Mouse (Mus musculus) thymus, adult 2 months (tissue): ENCODE data around the gene Fam71b. TPM values are rescaled to one million over a fixed set of nuclear protein-coding genes. Genes with fewer than 3 reads are reported as not detected.
A peak's percentile ranks its signal among the peaks of the same experiment; 100 is the strongest.
"Not testable (repeated sequence)": the region's sequence is repeated elsewhere in the genome, so short reads cannot be mapped to it uniquely, and the experiment has no call there.

Source experiments
- DNase-seq: peaks from one replicate; pipeline ENCODE4 v3.0.0; 2021
- H3K27ac ChIP-seq: fragments of 200-500 bp; 2 replicates; pipeline ENCODE4 v1.5.1; 2012; ENCODE audit warnings: low read length, control low read depth; ENCODE audit not compliant: control insufficient read depth, insufficient read depth
- H3K27me3 ChIP-seq: fragments of 200-500 bp; 2 replicates; pipeline ENCODE4 v1.6.1; 2012; ENCODE audit warnings: mild to moderate bottlenecking, low read length, moderate library complexity, mixed read lengths; ENCODE audit not compliant: control insufficient read depth, insufficient read depth
- H3K36me3 ChIP-seq: fragments of 200-500 bp; 2 replicates; pipeline ENCODE4 v1.6.1; 2012; ENCODE audit warnings: mild to moderate bottlenecking, low read length, moderate library complexity; ENCODE audit not compliant: control insufficient read depth, insufficient read depth
- H3K4me1 ChIP-seq: fragments of 200-500 bp; replicated peaks from 2 replicates; pipeline ENCODE4 v1.6.1; 2012; ENCODE audit warnings: low read length; ENCODE audit not compliant: control insufficient read depth, insufficient read depth
- H3K4me3 ChIP-seq: fragments of 200-500 bp; 2 replicates; pipeline ENCODE4 v1.5.1; 2012; ENCODE audit warnings: mild to moderate bottlenecking, low read length, control low read depth, moderate library complexity; ENCODE audit not compliant: control insufficient read depth, insufficient read depth
- CTCF ChIP-seq: fragments of 200-500 bp; IDR thresholded peaks from 2 replicates; pipeline ENCODE4 v1.5.1; 2012; ENCODE audit warnings: mild to moderate bottlenecking, control low read depth, low read length, moderate library complexity, borderline replicate concordance; ENCODE audit not compliant: control insufficient read depth, poor library complexity, insufficient read depth; ENCODE audit errors: extremely low read depth
- POLR2A ChIP-seq: fragments of 200-500 bp; IDR thresholded peaks from 2 replicates; pipeline ENCODE4 v1.6.1; 2012; ENCODE audit warnings: mild to moderate bottlenecking, low read length, control low read depth, moderate library complexity; ENCODE audit not compliant: control insufficient read depth, poor library complexity, insufficient read depth; ENCODE audit errors: extremely low read depth
- WGBS: fragments of 180-500 bp; shearing (Covaris S2); methylation state at CpG from one replicate; pipeline ENCODE4 v1.1.7; 2018; 5-methylcytosine and 5-hydroxymethylcytosine counted together
- polyA plus RNA-seq: library from polyadenylated mRNA; depleted of rRNA; stranded (reverse); fragments of >200 nt; gene quantifications from 2 replicates; pipeline ENCODE4 v1.2.3, GENCODE M21; 2012

Gene Fam71b
- polyA plus RNA-seq, 1 experiment, result 2.6 TPM

DNA sequence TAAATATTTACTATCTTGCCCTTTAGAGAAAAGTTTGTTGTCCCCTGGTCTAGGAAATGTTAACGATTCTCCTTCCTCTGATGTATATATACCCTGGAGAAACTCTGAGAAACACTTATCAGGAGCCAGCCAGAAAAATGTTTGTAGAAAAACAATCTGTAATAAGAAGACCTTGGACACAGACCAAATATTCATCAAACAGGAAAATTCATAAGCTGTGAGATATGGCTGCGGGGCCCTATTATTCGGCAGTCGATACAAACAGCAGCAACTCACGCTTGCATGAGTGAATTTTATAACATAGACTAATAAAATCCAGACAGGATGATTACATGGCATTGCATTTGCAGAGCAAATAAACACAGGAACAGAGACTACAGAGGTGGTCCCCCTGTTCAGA is 22.5 kb downstream of the Fam71b start:
- H3K4me1 ChIP-seq, result peaks cover 3% of the 10 kb centered on the region; the same call in 1 of the 2 replicates
- H3K4me3 ChIP-seq, result no peak overlapping the region
- WGBS, result 93% methylated on average over 5 of the region's 5 CpGs
- no peak overlapping the region for H3K27ac ChIP-seq
- DNase-seq, result no peak
- TF ChIP-seq POLR2A (no peak), CTCF (no peak)
- H3K27me3 ChIP-seq, result no peaks in the 10 kb centered on the region
- no peaks in the 10 kb centered on the region for H3K36me3 ChIP-seq

DNA sequence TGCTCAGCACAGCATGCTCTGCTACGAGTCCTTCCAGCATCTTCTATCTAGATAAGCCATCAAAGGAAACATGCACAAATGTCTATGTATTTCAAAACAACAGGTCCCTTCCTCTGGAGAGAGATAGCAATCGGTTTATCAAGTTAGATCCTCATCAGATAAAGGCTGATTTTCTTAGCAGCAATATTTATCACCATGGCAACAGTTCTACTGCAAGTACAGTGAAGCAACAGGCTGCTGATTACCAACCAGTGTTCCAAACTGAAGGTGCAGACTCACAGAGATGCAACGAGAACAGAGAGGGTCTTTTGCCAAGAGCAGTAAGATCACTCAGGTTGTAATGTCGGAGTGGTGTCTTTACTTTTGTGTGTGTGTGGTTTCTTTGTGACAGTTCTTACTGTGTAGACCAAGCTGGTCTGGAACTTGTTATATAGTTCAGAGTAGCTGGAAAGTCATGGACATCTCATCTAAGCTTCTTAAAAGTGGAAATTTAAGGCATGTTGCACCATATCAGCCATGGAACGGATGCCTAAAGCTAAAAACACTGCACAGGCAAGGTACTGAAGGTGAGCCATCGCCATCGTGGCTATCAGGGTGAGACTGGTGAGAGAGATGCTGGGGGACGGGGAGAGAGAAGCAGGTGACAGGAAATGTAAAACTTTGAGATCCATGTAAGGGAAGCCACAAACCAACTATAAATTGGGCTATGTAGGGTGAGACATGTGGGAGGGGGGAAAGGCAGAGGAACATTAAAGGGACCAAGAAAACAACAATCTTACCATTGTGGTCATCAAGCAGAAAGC is 24.9 kb downstream of the Fam71b start:
- WGBS, result 7% methylated on average over 8 of the region's 8 CpGs

DNA sequence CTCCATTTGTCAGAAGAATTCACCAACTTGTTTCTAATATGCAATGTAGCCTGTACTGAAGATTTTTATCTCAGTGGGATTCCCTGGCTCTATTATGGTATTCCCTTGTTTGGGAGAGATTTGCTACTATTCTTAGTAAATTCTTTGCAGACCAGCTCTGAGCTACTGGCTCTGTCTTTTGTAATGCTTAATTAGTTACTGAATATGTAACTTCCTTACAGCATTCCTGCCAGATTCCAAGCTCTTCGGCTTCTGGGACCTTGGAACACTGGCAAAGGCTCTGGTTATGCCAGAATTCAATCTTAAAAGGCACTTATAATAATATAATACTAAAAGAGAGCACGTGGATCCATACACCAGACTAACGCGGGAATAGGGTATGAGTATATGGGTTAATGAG is 31.8 kb downstream of the Fam71b start:
- H3K4me3 ChIP-seq, H3K36me3 ChIP-seq, DNase-seq, H3K27ac ChIP-seq, H3K27me3 ChIP-seq, H3K4me1 ChIP-seq: not testable (repeated sequence)
- 93% methylated on average over 4 of the region's 4 CpGs for WGBS

More for the DNA sequence above, 24.9 kb downstream of the Fam71b start:
- no peaks in the 10 kb centered on the region for H3K27me3 ChIP-seq
- TF ChIP-seq POLR2A (0 out of 2 replicates have a peak, but pooled peaks have one; percentile 40), CTCF (no peak)
- peaks cover 3% of the 10 kb centered on the region; the same call in 1 of the 2 replicates for H3K4me1 ChIP-seq
- no peak overlapping the region for H3K4me3 ChIP-seq
- H3K27ac ChIP-seq, result peak overlapping the region; percentile 80
- peak; percentile 65 for DNase-seq
- no peaks in the 10 kb centered on the region for H3K36me3 ChIP-seq

DNA sequence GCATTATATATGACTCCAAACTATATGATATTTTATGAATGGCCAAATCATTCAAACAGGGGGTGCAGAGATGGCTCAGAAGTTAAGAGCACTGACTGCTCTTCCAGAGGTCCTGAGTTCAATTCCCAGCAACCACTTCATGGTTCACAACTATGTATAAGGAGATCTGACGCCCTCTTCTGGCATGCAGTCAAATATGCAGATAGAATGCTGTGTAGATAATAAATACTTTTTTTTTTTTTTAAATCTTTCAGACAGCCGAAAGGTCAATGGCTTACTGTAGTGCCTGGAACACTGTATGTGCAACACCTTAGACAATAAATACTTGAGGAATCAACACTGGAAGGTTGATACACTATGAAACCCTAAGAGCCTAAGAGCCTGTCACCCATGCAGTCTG is 33.8 kb downstream of the Fam71b start:
- Histone ChIP-seq H3K27me3 (no peaks in the 10 kb centered on the region), H3K27ac (no peak overlapping the region), H3K36me3 (no peaks in the 10 kb centered on the region), H3K4me1 (no peaks in the 10 kb centered on the region; the same call in 1 of the 2 replicates), H3K4me3 (no peak overlapping the region)
- WGBS, result 94% methylated on average over 2 of the region's 2 CpGs
- no peak for TF ChIP-seq POLR2A
- no peak for TF ChIP-seq CTCF
- no peak for DNase-seq

DNA sequence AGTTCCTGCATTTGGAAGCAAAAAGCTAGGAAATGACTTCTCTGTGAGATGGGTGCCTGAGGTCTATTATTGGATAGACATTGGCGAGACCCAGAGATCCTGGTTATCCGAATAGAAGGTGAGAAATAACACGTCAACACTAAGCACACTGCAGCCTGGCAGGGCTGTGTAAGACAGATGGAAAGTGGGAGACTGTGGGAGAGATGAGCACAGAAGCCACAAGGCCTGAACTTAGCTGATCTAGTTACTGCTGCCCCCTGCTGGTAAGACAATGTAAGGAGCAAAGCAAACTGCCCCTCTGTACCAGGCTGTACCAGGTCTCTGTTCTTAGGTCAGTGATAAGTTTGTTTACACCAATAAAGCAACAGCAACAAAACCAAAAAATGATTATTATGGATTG is 34.8 kb downstream of the Fam71b start:
- peak; percentile 87 for DNase-seq
- H3K27me3 ChIP-seq, result no peaks in the 10 kb centered on the region
- WGBS, result 40% methylated on average over 3 of the region's 3 CpGs
- TF ChIP-seq POLR2A (no peak), CTCF (no peak)
- no peak overlapping the region for H3K27ac ChIP-seq
- no peaks in the 10 kb centered on the region; the same call in 1 of the 2 replicates for H3K4me1 ChIP-seq
- H3K4me3 ChIP-seq, result no peak overlapping the region
- H3K36me3 ChIP-seq, result no peaks in the 10 kb centered on the region

DNA sequence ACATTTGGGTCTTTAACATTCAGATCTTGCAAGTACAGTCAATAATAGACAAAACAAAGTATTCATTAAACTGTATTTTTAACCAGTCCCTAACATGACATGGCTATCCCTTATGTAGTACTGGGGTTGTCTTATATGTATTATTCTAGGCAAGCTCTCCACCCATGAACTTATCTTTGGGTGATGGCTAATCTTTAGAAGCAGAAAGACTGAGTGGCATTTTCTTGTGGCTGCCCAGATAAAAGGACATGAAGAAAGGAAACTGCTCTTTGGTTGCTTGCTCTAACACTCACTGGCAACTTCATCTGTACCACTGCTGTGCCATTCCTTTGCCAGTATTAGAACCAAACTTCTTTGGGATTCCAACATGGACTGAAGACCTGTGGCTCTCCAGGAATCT is 39.0 kb downstream of the Fam71b start:
- TF ChIP-seq CTCF (no peak), POLR2A (no peak)
- H3K27me3 ChIP-seq, result no peaks in the 10 kb centered on the region
- no peak for DNase-seq

DNA sequence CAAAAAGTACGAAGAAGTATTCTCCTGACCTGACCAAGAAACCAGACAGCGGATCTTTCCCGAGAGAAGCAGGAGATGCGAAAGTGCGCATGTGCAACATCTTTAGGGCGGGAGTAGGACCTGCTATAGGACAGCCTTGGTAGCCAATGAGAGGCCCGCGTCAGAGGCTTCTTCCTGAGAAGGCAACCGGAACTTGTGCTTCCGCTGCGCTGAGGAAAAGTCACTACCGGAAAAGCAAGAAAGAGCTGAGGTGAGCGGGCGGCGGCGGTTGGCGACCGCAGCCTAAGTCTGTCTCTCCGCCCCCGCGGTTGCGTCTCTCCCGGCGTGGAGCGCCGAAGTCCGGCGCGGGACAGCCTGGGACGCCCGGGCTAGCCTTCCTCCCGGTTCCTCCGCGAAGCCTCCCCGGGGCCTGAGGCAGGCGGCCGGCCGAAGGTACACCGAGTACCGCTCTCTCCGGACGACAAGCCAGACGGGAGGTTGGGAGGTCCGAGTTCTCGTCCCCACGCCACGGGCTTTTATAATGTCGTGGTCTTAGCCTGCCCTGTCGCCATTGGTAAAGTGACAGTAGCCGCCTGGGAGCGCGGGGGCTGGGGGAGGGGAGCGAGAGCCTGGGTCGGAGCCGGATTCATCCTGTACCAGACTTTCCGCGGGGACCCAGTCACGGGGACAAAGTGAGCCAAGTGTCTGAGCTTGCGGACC is 40.5 kb downstream of the Fam71b start, which contains the start of gene Med7:
TSS of gene Med7 (plus strand) at position 166 of the 699 bp plus-strand sequence.
- peaks cover 5% of the 10 kb centered on the region for H3K4me1 ChIP-seq
- H3K4me3 ChIP-seq, result peak within 1 kb of the TSS; percentile 94
- DNase-seq, result peak; percentile 92
- H3K27me3 ChIP-seq, result no peaks in the 10 kb centered on the region
- peak within 1 kb of the TSS; percentile 70 for H3K27ac ChIP-seq
- H3K36me3 ChIP-seq, result peaks cover 10% of the 10 kb centered on the region; the same call in 1 of the 2 replicates
- TF ChIP-seq POLR2A (peak; percentile 88), CTCF (no peak)
- under 1% methylated on average over 59 of the region's 59 CpGs for WGBS

More for the DNA sequence above, 39.0 kb downstream of the Fam71b start:
- Histone ChIP-seq H3K27ac (no peak overlapping the region), H3K36me3 (peaks cover 2% of the 10 kb centered on the region; the same call in 1 of the 2 replicates), H3K4me3 (no peak overlapping the region), H3K4me1 (peaks cover 5% of the 10 kb centered on the region)
